Mouse (Mus musculus): ENCODE measurements around the gene Mxra8.

Mxra8 gene

GRCm38 (mm10) chr4:155839483-155839910 is at the start of gene Mxra8:
TSS of gene Mxra8 (plus strand) at chr4:155839680.
- in situ Hi-C loops (cut with MboI): no loop called here

GRCm38 (mm10) chr4:155790021-155790489 is 49.4 kb upstream of the Mxra8 start, which contains the start of gene Ankrd65:
TSS of gene Ankrd65 (plus strand) at chr4:155790439.
- in situ Hi-C loops (cut with MboI): no loop called here

- in situ Hi-C loops (cut with MboI): no loop called here
Observed at GRCm38 (mm10) chr4:155790650-155791161, 48.8 kb upstream of the Mxra8 start.

- in situ Hi-C loops (cut with MboI): no loop called here
Observed at GRCm38 (mm10) chr4:155791240-155791933, 48.1 kb upstream of the Mxra8 start.

GRCm38 (mm10) chr4:155793730-155794129 is 45.8 kb upstream of the Mxra8 start:
- in situ Hi-C loops (cut with MboI): no loop called here

GRCm38 (mm10) chr4:155802075-155802474 is 37.4 kb upstream of the Mxra8 start:
- in situ Hi-C loops (cut with MboI): no loop called here

GRCm38 (mm10) chr4:155802741-155803339 is 36.6 kb upstream of the Mxra8 start, which contains the start of gene Mrpl20:
TSS of gene Mrpl20 (plus strand) at chr4:155802878.
- in situ Hi-C loops (cut with MboI): no loop called here

GRCm38 (mm10) chr4:155803340-155804041 is 36.0 kb upstream of the Mxra8 start:
- in situ Hi-C loops (cut with MboI): no loop called here

- in situ Hi-C loops (cut with MboI): no loop called here
Observed at GRCm38 (mm10) chr4:155807841-155808240, 31.6 kb upstream of the Mxra8 start.

GRCm38 (mm10) chr4:155811929-155812664 is 27.4 kb upstream of the Mxra8 start, which contains the start of gene Ccnl2:
TSS of gene Ccnl2 (plus strand) at chr4:155812489.
- in situ Hi-C loops (cut with MboI): no loop called here

GRCm38 (mm10) chr4:155812665-155813181 is 26.8 kb upstream of the Mxra8 start:
- in situ Hi-C loops (cut with MboI): no loop called here

- in situ Hi-C loops (cut with MboI): no loop called here
Observed at GRCm38 (mm10) chr4:155817533-155817932, 21.9 kb upstream of the Mxra8 start.

- in situ Hi-C loops (cut with MboI): no loop called here
Observed at GRCm38 (mm10) chr4:155821025-155821424, 18.5 kb upstream of the Mxra8 start.

- in situ Hi-C loops (cut with MboI): no loop called here
Observed at GRCm38 (mm10) chr4:155823443-155823842, 16.0 kb upstream of the Mxra8 start.

- in situ Hi-C loops (cut with MboI): no loop called here
Observed at GRCm38 (mm10) chr4:155829866-155830265, 9.6 kb upstream of the Mxra8 start.

GRCm38 (mm10) chr4:155830596-155830995 is 8.9 kb upstream of the Mxra8 start:
- in situ Hi-C loops (cut with MboI): no loop called here

GRCm38 (mm10) chr4:155831205-155831766 is 8.2 kb upstream of the Mxra8 start, which contains the start of gene Aurkaip1:
TSS of gene Aurkaip1 (plus strand) at chr4:155831272.
- in situ Hi-C loops (cut with MboI): no loop called here

GRCm38 (mm10) chr4:155831831-155832230 is 7.6 kb upstream of the Mxra8 start:
- in situ Hi-C loops (cut with MboI): no loop called here

GRCm38 (mm10) chr4:155832321-155832720 is 7.2 kb upstream of the Mxra8 start:
- in situ Hi-C loops (cut with MboI): no loop called here

- in situ Hi-C loops (cut with MboI): no loop called here
Observed at GRCm38 (mm10) chr4:155833234-155833633, 6.2 kb upstream of the Mxra8 start.

GRCm38 (mm10) chr4:155833836-155834235 is 5.6 kb upstream of the Mxra8 start:
- in situ Hi-C loops (cut with MboI): no loop called here

Data from mature B cell (primary cell).